Mouse (Mus musculus) cerebral cortex, adult 2 months (tissue): Measurements from ENCODE around the gene Corin.

ENCODE experiments used
- WGBS: fragments of 180-500 bp; shearing (Covaris S2); methylation state at CpG from one replicate; pipeline ENCODE4 v1.1.7; 2018; 5-methylcytosine and 5-hydroxymethylcytosine counted together

Gene Corin

DNA sequence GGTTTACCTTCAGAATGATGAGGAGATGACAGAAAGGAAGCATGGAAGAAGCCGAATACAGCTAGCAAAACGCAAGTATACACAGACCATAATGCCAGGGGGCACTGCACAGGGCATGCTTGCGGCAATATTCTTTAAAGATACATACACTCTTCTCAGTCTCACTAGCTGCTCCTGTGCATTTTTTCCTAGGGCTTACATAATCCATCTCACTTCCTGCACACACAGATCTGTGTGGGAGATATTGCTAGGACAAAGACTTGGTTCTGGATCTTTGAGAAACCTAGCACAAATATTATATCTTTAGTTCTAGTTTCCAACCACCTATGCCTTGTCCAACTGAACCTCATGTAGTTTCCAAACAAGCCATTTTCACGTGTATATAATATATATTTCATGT is 189.0 kb downstream of the Corin start:
- 67% methylated on average over 4 of the region's 4 CpGs for WGBS

DNA sequence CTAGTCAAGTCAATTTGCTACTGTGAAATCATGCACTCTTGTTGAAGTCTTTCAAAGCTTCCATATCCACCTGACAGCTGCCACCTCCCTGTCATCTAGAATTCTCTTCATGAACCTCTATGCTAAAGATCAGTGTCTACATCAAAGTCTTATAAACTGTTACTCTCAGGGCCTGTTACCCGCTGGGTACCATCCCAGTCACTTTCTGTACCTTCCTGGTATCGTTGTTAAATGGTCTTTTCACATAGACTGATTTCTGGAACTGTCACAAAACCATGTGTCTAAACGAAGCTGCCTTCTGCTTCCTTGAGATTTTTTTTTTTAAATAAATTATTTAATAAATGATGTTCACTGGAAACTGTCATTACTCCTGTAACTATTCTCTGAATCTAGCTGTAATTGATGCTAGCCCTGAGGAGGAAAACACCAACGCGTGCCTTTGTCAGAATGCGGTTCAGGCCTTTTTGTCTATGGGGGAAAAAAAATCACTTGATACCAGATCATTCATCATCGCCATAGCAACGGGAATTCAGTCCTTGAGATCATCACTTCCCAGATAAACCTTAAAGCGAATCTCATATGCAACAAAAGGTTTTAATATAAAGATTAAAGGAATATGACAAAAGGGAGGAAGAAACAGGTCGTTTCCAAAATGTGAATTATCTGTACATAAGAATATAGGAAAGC is 205.7 kb downstream of the Corin start:
- 71% methylated on average over 10 of the region's 10 CpGs for WGBS

DNA sequence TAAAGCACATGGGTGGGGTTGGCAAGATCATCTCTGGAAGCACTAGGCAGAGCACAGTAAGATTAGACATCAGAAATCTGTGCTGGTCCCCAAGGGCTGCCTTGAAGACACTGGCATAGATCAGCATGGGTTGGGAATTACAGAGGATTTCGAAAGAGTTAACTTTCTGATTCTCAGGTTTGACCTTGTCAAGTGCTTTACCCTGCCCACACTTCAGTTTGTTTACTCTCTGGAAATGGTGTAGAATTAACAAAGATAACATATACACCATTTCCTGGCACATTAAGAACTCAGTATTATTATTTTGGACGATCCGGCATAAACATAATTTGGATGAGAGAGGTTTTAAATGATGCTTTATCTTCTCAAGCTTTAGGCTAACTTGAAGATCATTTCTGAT is 219.2 kb downstream of the Corin start:
- 94% methylated on average over 3 of the region's 3 CpGs for WGBS

DNA sequence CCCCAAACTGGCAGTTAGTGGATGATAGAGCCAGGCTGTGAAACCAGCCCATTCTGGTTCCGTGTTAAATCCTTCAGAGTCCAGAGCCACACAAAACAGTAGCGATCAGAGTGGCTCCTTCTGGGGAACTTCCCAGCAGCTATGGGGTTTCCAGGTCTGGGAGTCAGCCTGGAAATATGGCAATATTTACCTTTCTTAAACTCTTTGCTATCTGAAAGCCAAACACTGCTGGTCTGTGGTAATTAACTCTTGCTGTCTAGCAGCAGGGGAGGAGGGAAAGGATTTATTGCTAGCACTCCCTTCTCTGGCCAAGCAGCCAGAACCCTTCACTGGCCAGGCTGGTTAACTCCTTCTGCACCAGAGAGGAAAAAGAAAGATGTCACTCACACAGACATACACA is 221.4 kb downstream of the Corin start:
- WGBS = 69% methylated on average over 2 of the region's 2 CpGs

DNA sequence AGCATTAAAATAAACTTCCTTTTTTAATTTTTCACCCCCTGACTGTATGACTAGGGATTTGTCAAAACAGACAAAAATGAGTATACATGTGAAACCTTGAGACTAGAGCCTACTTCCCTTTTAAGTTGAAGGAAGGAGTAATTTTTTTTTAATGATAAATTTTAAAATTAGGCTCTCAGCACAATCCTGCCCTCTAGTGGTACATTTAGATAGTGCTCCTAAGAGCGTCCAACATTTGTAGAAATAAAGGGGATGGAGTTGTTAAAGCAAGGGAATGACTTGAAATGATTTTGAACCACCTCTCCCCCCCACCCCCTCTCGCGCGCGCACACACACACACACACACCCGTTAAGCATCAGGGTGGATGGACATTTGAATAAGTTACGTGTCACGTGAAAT is 234.6 kb downstream of the Corin start:
- 45% methylated on average over 8 of the region's 8 CpGs for WGBS

DNA sequence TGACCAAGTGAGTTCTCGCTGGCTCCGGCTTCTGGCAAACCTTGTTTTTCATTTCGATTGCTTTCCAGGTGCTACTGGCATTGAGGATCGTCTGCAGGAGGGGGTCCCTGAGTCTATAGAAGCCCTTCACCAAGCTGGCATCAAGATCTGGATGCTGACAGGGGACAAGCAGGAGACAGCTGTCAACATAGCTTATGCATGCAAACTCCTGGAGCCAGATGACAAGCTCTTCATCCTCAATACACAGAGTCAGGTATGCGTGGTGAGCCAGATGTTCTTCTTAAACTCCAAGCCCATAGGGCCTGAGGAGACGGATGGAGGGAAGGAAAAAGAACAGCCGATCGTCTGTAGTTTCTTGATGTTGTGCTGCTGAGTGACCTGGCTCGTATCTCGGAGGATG is 235.1 kb downstream of the Corin start:
- WGBS = 79% methylated on average over 10 of the region's 10 CpGs

DNA sequence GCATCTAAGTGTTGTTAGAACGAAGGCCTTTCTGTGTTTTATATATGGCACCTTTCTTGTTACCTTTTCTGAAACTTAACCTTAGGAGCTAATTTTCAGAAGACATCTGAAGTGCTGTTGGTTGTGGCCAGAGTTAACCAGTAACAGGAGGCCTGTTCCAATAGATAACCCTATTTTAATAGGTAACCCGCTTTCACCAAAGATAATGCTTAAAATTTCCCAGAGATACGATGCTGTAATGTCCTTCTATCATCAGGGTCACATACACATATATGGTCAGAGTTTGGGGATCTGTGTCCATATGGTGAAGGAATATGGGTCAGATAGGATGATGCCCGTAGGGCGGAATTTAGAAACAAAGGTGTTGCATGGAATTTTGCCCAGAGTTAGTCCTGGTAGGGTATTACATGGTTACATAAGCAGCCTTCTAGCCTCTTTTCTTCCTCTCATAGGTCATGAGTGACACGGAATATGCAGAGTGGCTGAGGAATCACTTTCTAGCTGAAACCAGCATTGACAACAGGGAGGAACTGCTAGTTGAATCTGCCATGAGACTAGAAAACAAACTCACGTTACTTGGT is 237.2 kb downstream of the Corin start:
- WGBS = 96% methylated on average over 7 of the region's 7 CpGs

DNA sequence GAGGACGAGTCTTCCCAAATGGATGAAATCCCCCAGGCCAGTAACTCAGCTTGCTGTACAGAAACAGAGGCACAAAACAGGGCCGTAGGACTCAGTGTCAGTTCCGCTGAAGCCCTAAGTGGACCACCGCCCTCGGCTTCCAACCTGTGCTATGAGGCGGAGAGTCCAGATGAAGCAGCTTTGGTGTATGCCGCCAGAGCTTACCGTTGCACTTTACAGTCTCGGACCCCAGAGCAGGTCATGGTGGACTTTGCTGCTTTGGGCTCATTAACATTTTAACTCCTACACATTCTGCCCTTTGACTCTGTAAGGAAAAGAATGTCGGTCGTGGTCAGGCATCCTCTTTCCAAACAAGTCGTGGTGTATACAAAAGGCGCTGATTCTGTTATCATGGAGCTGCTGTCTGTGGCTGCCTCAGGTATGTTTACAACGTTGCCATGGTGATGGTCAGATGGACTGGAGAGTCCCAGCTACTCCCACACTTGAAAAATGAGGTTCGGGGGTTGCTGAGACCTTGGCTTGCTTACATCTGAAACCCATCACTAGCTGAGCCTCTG is 240.0 kb downstream of the Corin start:
- WGBS = 92% methylated on average over 15 of the region's 15 CpGs

DNA sequence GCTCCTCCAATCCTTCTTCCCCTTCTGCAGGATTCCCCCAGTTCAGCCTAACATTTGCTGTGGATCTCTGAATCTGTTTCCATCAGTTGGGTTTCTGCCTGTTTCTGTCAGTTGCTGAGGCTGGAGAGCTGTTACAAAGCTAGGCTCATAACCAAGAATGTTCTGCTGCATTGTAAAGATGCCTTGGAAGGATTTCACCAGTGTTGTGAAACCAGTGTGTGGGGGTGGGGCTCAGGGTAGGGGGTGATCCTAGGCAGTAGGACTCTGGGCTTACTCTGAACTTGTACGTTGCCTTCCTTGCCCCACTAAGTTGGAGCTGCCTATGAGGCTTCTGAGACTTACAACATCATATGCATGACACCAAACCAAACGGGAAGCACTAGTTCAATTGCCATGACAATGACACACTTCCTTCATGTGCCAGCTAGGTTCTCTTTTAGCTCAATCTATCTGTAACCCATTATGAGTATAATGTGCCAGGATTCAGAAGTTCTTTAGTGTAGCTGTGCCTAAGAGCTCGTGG is 242.4 kb downstream of the Corin start:
- 66% methylated on average over 3 of the region's 3 CpGs for WGBS

DNA sequence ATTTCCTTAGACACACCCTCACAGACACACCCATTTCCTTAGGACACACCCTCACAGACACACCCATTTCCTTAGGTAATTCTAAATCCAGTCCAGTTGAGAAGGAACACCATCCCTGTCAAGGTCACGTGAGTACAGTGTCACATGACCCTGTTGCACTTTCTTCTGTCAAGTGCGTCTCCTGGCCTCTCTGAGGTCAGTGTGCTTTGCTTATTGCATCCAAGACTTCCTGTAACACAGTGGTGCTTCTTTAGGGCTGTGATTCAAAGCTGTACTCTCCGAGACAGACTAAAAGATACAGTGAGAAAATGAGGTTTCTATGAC is 245.0 kb downstream of the Corin start:
- 66% methylated on average over 3 of the region's 3 CpGs for WGBS

DNA sequence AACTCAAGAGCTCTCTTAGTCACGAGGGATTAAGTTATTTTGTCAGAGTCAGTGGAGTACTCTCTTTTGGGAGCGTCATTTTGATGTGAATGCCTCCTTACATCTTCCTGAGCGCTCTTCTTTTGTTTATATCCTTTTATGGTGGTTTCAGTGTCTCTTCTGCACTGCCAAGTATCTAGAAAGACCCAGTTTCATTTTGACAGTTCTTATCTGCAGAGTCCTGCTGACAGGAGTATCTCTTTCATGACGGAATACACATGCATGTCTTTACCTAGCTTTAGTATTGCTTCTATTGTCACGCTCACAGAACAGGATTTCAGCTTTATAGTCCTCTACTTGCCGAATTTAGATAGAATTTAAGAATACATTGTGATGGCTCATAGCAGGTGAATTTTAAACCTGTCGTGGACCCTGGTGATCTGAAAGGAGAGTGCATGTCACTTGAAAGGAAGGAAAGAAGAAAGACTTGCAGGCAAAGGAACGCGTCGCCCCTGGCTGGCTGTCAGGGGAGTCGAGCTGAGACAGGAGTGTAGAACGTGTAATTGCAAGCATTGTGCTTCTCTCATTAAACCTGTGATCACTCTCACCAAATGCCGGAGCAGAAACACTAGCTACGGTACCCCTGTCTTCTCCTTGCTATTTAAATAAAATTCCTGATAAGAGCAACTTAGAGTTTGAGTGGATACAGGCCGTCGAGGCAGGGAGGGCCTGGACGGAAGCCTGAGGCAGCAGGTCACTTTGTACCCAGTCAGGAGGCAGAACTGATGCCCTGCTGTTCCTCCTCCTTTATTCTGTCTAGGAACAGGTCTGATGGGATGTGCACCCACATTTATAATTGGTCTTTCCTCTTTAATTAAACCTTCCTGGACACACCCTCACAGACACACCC is 245.6 kb downstream of the Corin start:
- WGBS = 84% methylated on average over 17 of the region's 17 CpGs

DNA sequence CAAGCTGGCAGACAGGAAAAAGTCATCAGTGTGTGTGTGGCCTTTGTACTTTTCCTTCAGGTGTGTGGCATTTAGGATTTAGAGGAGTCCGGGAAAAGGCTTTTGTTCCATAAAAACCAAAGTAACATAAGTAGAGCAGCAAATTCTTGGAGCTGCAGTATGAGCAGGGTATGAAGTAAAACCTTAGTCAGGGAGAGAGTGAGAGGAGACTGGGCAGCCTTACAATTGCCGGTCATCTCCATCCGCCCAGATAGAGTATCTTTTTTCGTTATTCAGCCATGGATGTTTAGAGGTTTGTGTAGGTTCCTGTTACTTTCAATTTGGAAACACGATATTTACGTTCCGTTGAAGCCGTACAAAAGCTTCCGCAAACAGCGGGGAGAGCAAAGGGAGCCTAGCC is 247.2 kb downstream of the Corin start:
- 35% methylated on average over 10 of the region's 10 CpGs for WGBS

DNA sequence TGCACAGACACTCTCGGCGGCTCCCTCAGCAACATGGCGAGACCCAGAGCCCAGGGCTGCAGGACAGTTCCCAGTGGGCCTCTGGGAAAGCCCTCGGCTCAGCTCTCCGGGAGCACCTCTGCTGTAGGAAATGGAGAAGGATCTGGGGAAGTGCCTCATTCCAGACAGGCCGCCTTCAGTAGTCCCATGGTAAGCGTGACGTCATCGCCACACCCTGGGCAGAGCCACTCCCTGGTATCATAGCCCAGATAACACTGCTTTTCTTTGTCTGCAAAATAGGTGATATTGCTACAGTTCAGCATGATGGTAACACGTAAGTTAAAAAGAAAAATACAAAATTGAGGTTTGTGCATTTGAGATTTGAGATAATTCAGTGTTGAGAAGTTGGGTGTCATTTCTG is 249.3 kb downstream of the Corin start:
- 97% methylated on average over 10 of the region's 10 CpGs for WGBS

DNA sequence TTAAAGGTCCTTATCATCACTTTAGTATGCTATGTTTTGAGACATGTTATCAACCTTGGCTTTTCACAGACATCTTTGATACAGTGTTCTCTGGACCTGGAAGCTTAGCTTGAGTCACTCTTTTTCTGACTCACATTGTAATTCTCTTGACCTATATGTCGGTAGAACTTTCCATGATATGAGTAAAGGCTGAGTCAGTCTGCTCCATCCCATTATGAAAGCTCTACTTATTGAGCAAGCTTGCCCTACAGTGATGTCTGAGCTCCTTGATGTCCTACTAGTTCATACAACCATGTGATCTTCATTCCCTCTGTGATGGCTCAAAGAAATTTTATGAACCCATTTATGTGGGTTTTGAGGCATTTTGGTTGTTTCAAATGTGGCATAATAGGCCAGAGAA is 254.1 kb downstream of the Corin start:
- 69% methylated on average over 1 of the region's 1 CpGs for WGBS
